Mouse (Mus musculus) MEL (cell line): ENCODE measurements around the gene Rpain.

Experiments
- POLR2A ChIP-seq, 2 experiments: IDR thresholded peaks; 2 replicates each; pipeline ENCODE4 v1.6.1; 2011 to 2012; ENCODE audit warnings: low read length in 2 of 2, mild to moderate bottlenecking in 2 of 2, control low read depth in 1 of 2, improper control_type of control experiment in 1 of 2, low read depth in 1 of 2, moderate library complexity in 1 of 2; ENCODE audit not compliant: control insufficient read depth in 1 of 2, insufficient read depth in 1 of 2, poor library complexity in 1 of 2
- POLR2AphosphoS2 ChIP-seq: IDR thresholded peaks from 2 replicates; pipeline ENCODE4 v1.6.1; 2011; ENCODE audit warnings: low read length, improper control_type of control experiment
- USF1 ChIP-seq: IDR thresholded peaks from 2 replicates; pipeline ENCODE4 v1.6.1; 2014; ENCODE audit warnings: low read depth, mild to moderate bottlenecking, inconsistent platforms, low read length, improper control_type of control experiment, moderate library complexity

GRCm38 (mm10) chr11:70935316-70935715, 34.7 kb upstream of the Rpain start:
- TF ChIP-seq USF1 (no peak), POLR2A (IDR thresholded peaks at IDR 0.05; ENCODE audit: control insufficient read depth in 1 of 2, insufficient read depth in 1 of 2, low read depth in 1 of 2, low read length in 2 of 2, poor library complexity in 1 of 2) (no peak), POLR2AphosphoS2 (no peak)
